Mouse (Mus musculus): Measurements from ENCODE around the gene Polr2c. TPM values are rescaled to one million over a fixed set of nuclear protein-coding genes. Genes with fewer than 3 reads are reported as not detected.

The Polr2c gene
- 50.6 and 52.1 TPM in 2 replicates for polyA plus RNA-seq (2015; fragmentation: Nextera tagmentation; extraction: Ambion mirVana)

GRCm38 (mm10) chr8:94857346-94858173 lies at the start of gene Polr2c:
Gene Polr2c (plus strand): TSS chr8:94857450.
- H3K9me3 ChIP-seq (ENCODE audit: low read length): no peaks in the 10 kb centered on the region
- ATAC-seq (peak; percentile 85), DNase-seq (peak; percentile 93)
- no peaks in the 10 kb centered on the region; the same call in none of the 2 replicates for H3K4me1 ChIP-seq (ENCODE audit: insufficient read depth)
- H3K4me2 ChIP-seq (ENCODE audit: low read depth, low read length): peak within 1 kb of the TSS; percentile 88
- under 1% methylated on average over 68 of the region's 68 CpGs for WGBS (ENCODE audit: insufficient replicate concordance)
- no peaks in the 10 kb centered on the region for H3K27me3 ChIP-seq (ENCODE audit: insufficient read depth, low read length)
- peak within 1 kb of the TSS; percentile 94 for H3K9ac ChIP-seq (replicated peaks)
- TF ChIP-seq EP300 (IDR thresholded peaks at IDR 0.05; ENCODE audit: low read depth): no peak
- TF ChIP-seq CTCF (IDR thresholded peaks at IDR 0.05; ENCODE audit: low read depth): peak; percentile 96
- H3K4me3 ChIP-seq (ENCODE audit: low read depth, low read length): peak within 1 kb of the TSS; percentile 91
- H3K36me3 ChIP-seq (replicated peaks; ENCODE audit: insufficient read depth, low read length): peaks cover 43% of the 10 kb centered on the region
- peak within 1 kb of the TSS; percentile 79 for H3K27ac ChIP-seq (ENCODE audit: low read depth)

GRCm38 (mm10) chr8:94807506-94807905 lies 49.7 kb upstream of the Polr2c start:
- Histone ChIP-seq H3K9ac (replicated peaks) (no peak overlapping the region), H3K4me1 (ENCODE audit: insufficient read depth) (no peaks in the 10 kb centered on the region; the same call in 1 of the 2 replicates)
- no peak for DNase-seq

GRCm38 (mm10) chr8:94808372-94808771 lies 48.9 kb upstream of the Polr2c start:
- Histone ChIP-seq H3K4me2 (ENCODE audit: low read depth, low read length) (no peak overlapping the region), H3K27me3 (ENCODE audit: insufficient read depth, low read length) (no peaks in the 10 kb centered on the region), H3K9me3 (ENCODE audit: low read length) (no peaks in the 10 kb centered on the region), H3K4me3 (ENCODE audit: low read depth, low read length) (no peak overlapping the region), H3K9ac (replicated peaks) (no peak overlapping the region), H3K4me1 (ENCODE audit: insufficient read depth) (0 out of 2 replicates have a peak, but pooled peaks cover 2% of the 10 kb centered on the region), H3K27ac (ENCODE audit: low read depth) (no peak overlapping the region), H3K36me3 (replicated peaks; ENCODE audit: insufficient read depth, low read length) (no peaks in the 10 kb centered on the region)
- DNase-seq: no peak
- TF ChIP-seq CTCF (IDR thresholded peaks at IDR 0.05; ENCODE audit: low read depth) (no peak), EP300 (IDR thresholded peaks at IDR 0.05; ENCODE audit: low read depth) (no peak)
- 73% methylated on average over 6 of the region's 6 CpGs for WGBS (ENCODE audit: insufficient replicate concordance)
- no peak for ATAC-seq

More at GRCm38 (mm10) chr8:94807506-94807905, 49.7 kb upstream of the Polr2c start:
- Histone ChIP-seq H3K4me3 (ENCODE audit: low read depth, low read length) (no peak overlapping the region), H3K4me2 (ENCODE audit: low read depth, low read length) (no peak overlapping the region), H3K27ac (ENCODE audit: low read depth) (no peak overlapping the region), H3K27me3 (ENCODE audit: insufficient read depth, low read length) (no peaks in the 10 kb centered on the region), H3K9me3 (ENCODE audit: low read length) (no peaks in the 10 kb centered on the region), H3K36me3 (replicated peaks; ENCODE audit: insufficient read depth, low read length) (no peaks in the 10 kb centered on the region)
- WGBS (ENCODE audit: insufficient replicate concordance): 68% methylated on average over 7 of the region's 7 CpGs
- TF ChIP-seq CTCF (IDR thresholded peaks at IDR 0.05; ENCODE audit: low read depth) (no peak), EP300 (IDR thresholded peaks at IDR 0.05; ENCODE audit: low read depth) (no peak)
- ATAC-seq: no peak; the same call in 1 of the 2 replicates

- DNase-seq (no peak), ATAC-seq (no peak)
- Histone ChIP-seq H3K9ac (replicated peaks) (no peak within 1 kb of the TSS), H3K36me3 (replicated peaks; ENCODE audit: insufficient read depth, low read length) (no peaks in the 10 kb centered on the region), H3K27ac (ENCODE audit: low read depth) (no peak within 1 kb of the TSS), H3K4me1 (ENCODE audit: insufficient read depth) (0 out of 2 replicates have a peak, but pooled peaks cover 2% of the 10 kb centered on the region), H3K4me2 (ENCODE audit: low read depth, low read length) (no peak within 1 kb of the TSS), H3K27me3 (ENCODE audit: insufficient read depth, low read length) (no peaks in the 10 kb centered on the region), H3K4me3 (ENCODE audit: low read depth, low read length) (no peak within 1 kb of the TSS), H3K9me3 (ENCODE audit: low read length) (no peaks in the 10 kb centered on the region)
- TF ChIP-seq EP300 (IDR thresholded peaks at IDR 0.05; ENCODE audit: low read depth): no peak
- TF ChIP-seq CTCF (IDR thresholded peaks at IDR 0.05; ENCODE audit: low read depth): no peak
- WGBS (ENCODE audit: insufficient replicate concordance): 39% methylated on average over 3 of the region's 3 CpGs
Observed at GRCm38 (mm10) chr8:94810153-94810552, 47.1 kb upstream of the Polr2c start, which contains the start of gene Ccl17. Gene Ccl17 (plus strand): TSS chr8:94810453.

- WGBS (ENCODE audit: insufficient replicate concordance): 73% methylated on average over 5 of the region's 5 CpGs
Observed at GRCm38 (mm10) chr8:94810855-94811254, 46.4 kb upstream of the Polr2c start.

GRCm38 (mm10) chr8:94811654-94812053 lies 45.6 kb upstream of the Polr2c start:
- H3K4me3 ChIP-seq (ENCODE audit: low read depth, low read length): no peak overlapping the region
- peak; percentile 20; the same call in 1 of the 2 replicates for ATAC-seq
- no peaks in the 10 kb centered on the region for H3K27me3 ChIP-seq (ENCODE audit: insufficient read depth, low read length)
- WGBS (ENCODE audit: insufficient replicate concordance): 51% methylated on average over 6 of the region's 6 CpGs
- 0 out of 2 replicates have a peak, but pooled peaks cover 2% of the 10 kb centered on the region for H3K4me1 ChIP-seq (ENCODE audit: insufficient read depth)
- H3K4me2 ChIP-seq (ENCODE audit: low read depth, low read length): no peak overlapping the region
- no peaks in the 10 kb centered on the region for H3K36me3 ChIP-seq (replicated peaks; ENCODE audit: insufficient read depth, low read length)
- DNase-seq: no peak
- no peaks in the 10 kb centered on the region for H3K9me3 ChIP-seq (ENCODE audit: low read length)
- H3K9ac ChIP-seq (replicated peaks): no peak overlapping the region
- H3K27ac ChIP-seq (ENCODE audit: low read depth): no peak overlapping the region
- TF ChIP-seq EP300 (IDR thresholded peaks at IDR 0.05; ENCODE audit: low read depth) (0 out of 2 replicates have a peak, but pooled peaks have one; percentile 24), CTCF (IDR thresholded peaks at IDR 0.05; ENCODE audit: low read depth) (no peak)

More at GRCm38 (mm10) chr8:94810855-94811254, 46.4 kb upstream of the Polr2c start:
- no peak for ATAC-seq
- Histone ChIP-seq H3K27me3 (ENCODE audit: insufficient read depth, low read length) (no peaks in the 10 kb centered on the region), H3K4me1 (ENCODE audit: insufficient read depth) (0 out of 2 replicates have a peak, but pooled peaks cover 2% of the 10 kb centered on the region), H3K4me2 (ENCODE audit: low read depth, low read length) (no peak overlapping the region), H3K9ac (replicated peaks) (no peak overlapping the region), H3K4me3 (ENCODE audit: low read depth, low read length) (no peak overlapping the region), H3K27ac (ENCODE audit: low read depth) (no peak overlapping the region), H3K36me3 (replicated peaks; ENCODE audit: insufficient read depth, low read length) (no peaks in the 10 kb centered on the region), H3K9me3 (ENCODE audit: low read length) (no peaks in the 10 kb centered on the region)
- no peak for DNase-seq
- no peak for TF ChIP-seq EP300 (IDR thresholded peaks at IDR 0.05; ENCODE audit: low read depth)
- TF ChIP-seq CTCF (IDR thresholded peaks at IDR 0.05; ENCODE audit: low read depth): no peak

Measured in liver, postnatal 0 days (tissue).